Mouse (Mus musculus): ENCODE data around the gene Elavl1.
A peak's percentile ranks its signal among the peaks of the same experiment; 100 is the strongest.
"Not testable (repeated sequence)": the region's sequence is repeated elsewhere in the genome, so short reads cannot be mapped to it uniquely, and the experiment has no call there.

Elavl1 gene

GRCm38 (mm10) chr8:4324983-4325750 is at the start of gene Elavl1, which contains the start of gene Ccl25:
Elavl1 (minus strand) TSS chr8:4325413.
Ccl25 (plus strand) TSS chr8:4325210.
- DNase-seq: peak; percentile 98

GRCm38 (mm10) chr8:4372657-4373056 is 47.4 kb upstream of the Elavl1 start:
- no peak for DNase-seq

- DNase-seq: peak; percentile 18
Measured at GRCm38 (mm10) chr8:4370078-4370477, 44.9 kb upstream of the Elavl1 start.

- DNase-seq: no peak
Measured at GRCm38 (mm10) chr8:4368470-4368869, 43.3 kb upstream of the Elavl1 start.

- no peak for DNase-seq
Measured at GRCm38 (mm10) chr8:4367808-4368207, 42.6 kb upstream of the Elavl1 start.

- no peak for DNase-seq
Measured at GRCm38 (mm10) chr8:4366189-4366588, 41.0 kb upstream of the Elavl1 start.

- no peak for DNase-seq
Measured at GRCm38 (mm10) chr8:4360922-4361321, 35.7 kb upstream of the Elavl1 start.

GRCm38 (mm10) chr8:4359362-4359761 is 34.1 kb upstream of the Elavl1 start:
- DNase-seq: no peak

GRCm38 (mm10) chr8:4355455-4355854 is 30.2 kb upstream of the Elavl1 start:
- DNase-seq: no peak

GRCm38 (mm10) chr8:4354516-4354915 is 29.3 kb upstream of the Elavl1 start:
- no peak for DNase-seq

- DNase-seq: no peak
Measured at GRCm38 (mm10) chr8:4353741-4354140, 28.5 kb upstream of the Elavl1 start.

GRCm38 (mm10) chr8:4352562-4352961 is 27.3 kb upstream of the Elavl1 start:
- DNase-seq: not testable (repeated sequence)

- no peak for DNase-seq
Measured at GRCm38 (mm10) chr8:4350618-4351017, 25.4 kb upstream of the Elavl1 start.

GRCm38 (mm10) chr8:4349335-4349734 is 24.1 kb upstream of the Elavl1 start:
- DNase-seq: no peak

GRCm38 (mm10) chr8:4348275-4348674 is 23.1 kb upstream of the Elavl1 start:
- DNase-seq: no peak

- DNase-seq: no peak
Measured at GRCm38 (mm10) chr8:4347661-4348060, 22.4 kb upstream of the Elavl1 start.

GRCm38 (mm10) chr8:4340207-4340606 is 15.0 kb upstream of the Elavl1 start:
- DNase-seq: no peak

- DNase-seq: no peak
Measured at GRCm38 (mm10) chr8:4335678-4336077, 10.5 kb upstream of the Elavl1 start.

- DNase-seq: no peak
Measured at GRCm38 (mm10) chr8:4333966-4334365, 8.8 kb upstream of the Elavl1 start.

GRCm38 (mm10) chr8:4329000-4329399 is 3.8 kb upstream of the Elavl1 start:
- no peak for DNase-seq

GRCm38 (mm10) chr8:4325751-4326036 is 481 bp upstream of the Elavl1 start:
- DNase-seq: no peak

- DNase-seq: no peak
Measured at GRCm38 (mm10) chr8:4324525-4324924, 688 bp downstream of the Elavl1 start.

GRCm38 (mm10) chr8:4323917-4324316 is 1.3 kb downstream of the Elavl1 start:
- DNase-seq: peak; percentile 38

GRCm38 (mm10) chr8:4322470-4322869 is 2.7 kb downstream of the Elavl1 start:
- peak; percentile 85 for DNase-seq

GRCm38 (mm10) chr8:4321031-4321430 is 4.2 kb downstream of the Elavl1 start:
- DNase-seq: no peak
